Mouse (Mus musculus): Measurements from ENCODE around the gene Gm20388.

- no peak for TF ChIP-seq CTCF (IDR thresholded peaks at IDR 0.05; ENCODE audit: low read depth)
- TF ChIP-seq EP300 (IDR thresholded peaks at IDR 0.05; ENCODE audit: low read depth), result no peak
These were observed 1415.7 kb downstream of the Gm20388 start for GRCm38 (mm10) chr8:121326164-121326910.
